Mouse (Mus musculus): Measurements from ENCODE around the gene Pde4dip. TPM values are rescaled to one million over a fixed set of nuclear protein-coding genes. Genes with fewer than 3 reads are reported as not detected.

Gene Pde4dip
- polyA plus RNA-seq, 1 experiment from 2014 or later, result 76.6 TPM

GRCm38 (mm10) chr3:97819050-97819449, 69.5 kb downstream of the Pde4dip start:
- Histone ChIP-seq H3K4me3 (replicated peaks; ENCODE audit: low read length) (no peak overlapping the region), H3K9ac (no peak overlapping the region), H3K27me3 (ENCODE audit: control insufficient read depth, insufficient read depth, low read length) (peaks cover 15% of the 10 kb centered on the region), H3K36me3 (replicated peaks; ENCODE audit: control insufficient read depth, insufficient read depth) (no peaks in the 10 kb centered on the region), H3K27ac (no peak overlapping the region), H3K4me2 (replicated peaks) (no peak overlapping the region), H3K4me1 (replicated peaks; ENCODE audit: control insufficient read depth, insufficient read depth, low read length) (no peaks in the 10 kb centered on the region), H3K9me3 (ENCODE audit: control insufficient read depth, low read length) (no peaks in the 10 kb centered on the region)
- no peak for DNase-seq (ENCODE audit: low spot score)
- 27% methylated on average over 3 of the region's 3 CpGs for WGBS
- ATAC-seq (ENCODE audit: low FRiP score), result no peak

- no peak overlapping the region for H3K9ac ChIP-seq
- ATAC-seq (ENCODE audit: low FRiP score) (no peak), DNase-seq (ENCODE audit: low spot score) (no peak)
- no peak overlapping the region for H3K27ac ChIP-seq
- no peaks in the 10 kb centered on the region for H3K4me1 ChIP-seq (replicated peaks; ENCODE audit: control insufficient read depth, insufficient read depth, low read length)
- 84% methylated on average over 1 of the region's 1 CpGs for WGBS
- peaks cover 10% of the 10 kb centered on the region for H3K27me3 ChIP-seq (ENCODE audit: control insufficient read depth, insufficient read depth, low read length)
- no peaks in the 10 kb centered on the region for H3K36me3 ChIP-seq (replicated peaks; ENCODE audit: control insufficient read depth, insufficient read depth)
- H3K4me3 ChIP-seq (replicated peaks; ENCODE audit: low read length), result no peak overlapping the region
- no peaks in the 10 kb centered on the region for H3K9me3 ChIP-seq (ENCODE audit: control insufficient read depth, low read length)
- no peak overlapping the region for H3K4me2 ChIP-seq (replicated peaks)
These were observed 70.0 kb downstream of the Pde4dip start for GRCm38 (mm10) chr3:97818383-97818982.

GRCm38 (mm10) chr3:97811651-97812399, 76.7 kb downstream of the Pde4dip start:
- DNase-seq (ENCODE audit: low spot score) (peak; percentile 27), ATAC-seq (ENCODE audit: low FRiP score) (peak; percentile 43; the same call in 1 of the 2 replicates)
- Histone ChIP-seq H3K4me3 (replicated peaks; ENCODE audit: low read length) (no peak overlapping the region), H3K4me2 (replicated peaks) (no peak overlapping the region), H3K9ac (no peak overlapping the region), H3K4me1 (replicated peaks; ENCODE audit: control insufficient read depth, insufficient read depth, low read length) (0 out of 2 replicates have a peak, but pooled peaks cover 8% of the 10 kb centered on the region), H3K27me3 (ENCODE audit: control insufficient read depth, insufficient read depth, low read length) (no peaks in the 10 kb centered on the region), H3K36me3 (replicated peaks; ENCODE audit: control insufficient read depth, insufficient read depth) (no peaks in the 10 kb centered on the region), H3K9me3 (ENCODE audit: control insufficient read depth, low read length) (no peaks in the 10 kb centered on the region), H3K27ac (no peak overlapping the region)
- WGBS, result 24% methylated on average over 7 of the region's 7 CpGs

GRCm38 (mm10) chr3:97811158-97811557, 77.3 kb downstream of the Pde4dip start:
- no peak for DNase-seq (ENCODE audit: low spot score)
- ATAC-seq (ENCODE audit: low FRiP score), result no peak
- Histone ChIP-seq H3K36me3 (replicated peaks; ENCODE audit: control insufficient read depth, insufficient read depth) (no peaks in the 10 kb centered on the region), H3K9ac (no peak overlapping the region), H3K4me1 (replicated peaks; ENCODE audit: control insufficient read depth, insufficient read depth, low read length) (0 out of 2 replicates have a peak, but pooled peaks cover 8% of the 10 kb centered on the region), H3K27me3 (ENCODE audit: control insufficient read depth, insufficient read depth, low read length) (no peaks in the 10 kb centered on the region), H3K4me2 (replicated peaks) (no peak overlapping the region), H3K27ac (no peak overlapping the region), H3K9me3 (ENCODE audit: control insufficient read depth, low read length) (no peaks in the 10 kb centered on the region), H3K4me3 (replicated peaks; ENCODE audit: low read length) (no peak overlapping the region)
- WGBS, result 17% methylated on average over 6 of the region's 6 CpGs

GRCm38 (mm10) chr3:97810334-97810733, 78.2 kb downstream of the Pde4dip start:
- no peak overlapping the region for H3K4me2 ChIP-seq (replicated peaks)
- 95% methylated on average over 2 of the region's 2 CpGs for WGBS
- H3K4me3 ChIP-seq (replicated peaks; ENCODE audit: low read length), result no peak overlapping the region
- no peaks in the 10 kb centered on the region for H3K36me3 ChIP-seq (replicated peaks; ENCODE audit: control insufficient read depth, insufficient read depth)
- 0 out of 2 replicates have a peak, but pooled peaks cover 8% of the 10 kb centered on the region for H3K4me1 ChIP-seq (replicated peaks; ENCODE audit: control insufficient read depth, insufficient read depth, low read length)
- DNase-seq (ENCODE audit: low spot score) (no peak), ATAC-seq (ENCODE audit: low FRiP score) (no peak)
- H3K9me3 ChIP-seq (ENCODE audit: control insufficient read depth, low read length), result no peaks in the 10 kb centered on the region
- no peak overlapping the region for H3K9ac ChIP-seq
- no peak overlapping the region for H3K27ac ChIP-seq
- no peaks in the 10 kb centered on the region for H3K27me3 ChIP-seq (ENCODE audit: control insufficient read depth, insufficient read depth, low read length)

- no peaks in the 10 kb centered on the region for H3K36me3 ChIP-seq (replicated peaks; ENCODE audit: control insufficient read depth, insufficient read depth)
- DNase-seq (ENCODE audit: low spot score), result no peak
- no peaks in the 10 kb centered on the region for H3K27me3 ChIP-seq (ENCODE audit: control insufficient read depth, insufficient read depth, low read length)
- ATAC-seq (ENCODE audit: low FRiP score), result no peak
- H3K4me3 ChIP-seq (replicated peaks; ENCODE audit: low read length), result no peak overlapping the region
- 95% methylated on average over 2 of the region's 2 CpGs for WGBS
- no peak overlapping the region for H3K9ac ChIP-seq
- no peaks in the 10 kb centered on the region for H3K9me3 ChIP-seq (ENCODE audit: control insufficient read depth, low read length)
- no peak overlapping the region for H3K4me2 ChIP-seq (replicated peaks)
- H3K4me1 ChIP-seq (replicated peaks; ENCODE audit: control insufficient read depth, insufficient read depth, low read length), result no peaks in the 10 kb centered on the region
- no peak overlapping the region for H3K27ac ChIP-seq
These were observed 82.9 kb downstream of the Pde4dip start for GRCm38 (mm10) chr3:97805559-97805958.

- H3K9ac ChIP-seq, result no peak overlapping the region
- H3K4me1 ChIP-seq (replicated peaks; ENCODE audit: control insufficient read depth, insufficient read depth, low read length), result no peaks in the 10 kb centered on the region
- H3K27me3 ChIP-seq (ENCODE audit: control insufficient read depth, insufficient read depth, low read length), result no peaks in the 10 kb centered on the region
- DNase-seq (ENCODE audit: low spot score), result no peak
- no peaks in the 10 kb centered on the region for H3K9me3 ChIP-seq (ENCODE audit: control insufficient read depth, low read length)
- no peak overlapping the region for H3K4me3 ChIP-seq (replicated peaks; ENCODE audit: low read length)
- H3K4me2 ChIP-seq (replicated peaks), result no peak overlapping the region
- H3K36me3 ChIP-seq (replicated peaks; ENCODE audit: control insufficient read depth, insufficient read depth), result no peaks in the 10 kb centered on the region
- no peak for ATAC-seq (ENCODE audit: low FRiP score)
- 76% methylated on average over 3 of the region's 3 CpGs for WGBS
- H3K27ac ChIP-seq, result no peak overlapping the region
These were observed 84.8 kb downstream of the Pde4dip start for GRCm38 (mm10) chr3:97803675-97804074.

GRCm38 (mm10) chr3:97802927-97803326, 85.6 kb downstream of the Pde4dip start:
- 87% methylated on average over 2 of the region's 2 CpGs for WGBS
- H3K4me3 ChIP-seq (replicated peaks; ENCODE audit: low read length), result no peak overlapping the region
- H3K27ac ChIP-seq, result no peak overlapping the region
- DNase-seq (ENCODE audit: low spot score) (no peak), ATAC-seq (ENCODE audit: low FRiP score) (no peak)
- no peaks in the 10 kb centered on the region for H3K9me3 ChIP-seq (ENCODE audit: control insufficient read depth, low read length)
- no peaks in the 10 kb centered on the region for H3K36me3 ChIP-seq (replicated peaks; ENCODE audit: control insufficient read depth, insufficient read depth)
- no peaks in the 10 kb centered on the region for H3K27me3 ChIP-seq (ENCODE audit: control insufficient read depth, insufficient read depth, low read length)
- H3K9ac ChIP-seq, result no peak overlapping the region
- H3K4me1 ChIP-seq (replicated peaks; ENCODE audit: control insufficient read depth, insufficient read depth, low read length), result no peaks in the 10 kb centered on the region
- no peak overlapping the region for H3K4me2 ChIP-seq (replicated peaks)

- no peak overlapping the region for H3K4me3 ChIP-seq (replicated peaks; ENCODE audit: low read length)
- 84% methylated on average over 5 of the region's 5 CpGs for WGBS
- no peak overlapping the region for H3K4me2 ChIP-seq (replicated peaks)
- H3K27ac ChIP-seq, result no peak overlapping the region
- no peaks in the 10 kb centered on the region for H3K4me1 ChIP-seq (replicated peaks; ENCODE audit: control insufficient read depth, insufficient read depth, low read length)
- ATAC-seq (ENCODE audit: low FRiP score) (no peak), DNase-seq (ENCODE audit: low spot score) (no peak)
- no peak overlapping the region for H3K9ac ChIP-seq
- H3K9me3 ChIP-seq (ENCODE audit: control insufficient read depth, low read length), result no peaks in the 10 kb centered on the region
- H3K27me3 ChIP-seq (ENCODE audit: control insufficient read depth, insufficient read depth, low read length), result no peaks in the 10 kb centered on the region
- H3K36me3 ChIP-seq (replicated peaks; ENCODE audit: control insufficient read depth, insufficient read depth), result no peaks in the 10 kb centered on the region
These were observed 86.2 kb downstream of the Pde4dip start for GRCm38 (mm10) chr3:97802297-97802696.

Measured in hindbrain, embryonic 14.5 days (tissue).